Mouse (Mus musculus): ENCODE results near the gene Gal3st2c. TPM values are rescaled to one million over a fixed set of nuclear protein-coding genes. Genes with fewer than 3 reads are reported as not detected.
"Not testable (repeated sequence)": the region's sequence is repeated elsewhere in the genome, so short reads cannot be mapped to it uniquely, and the experiment has no call there.

Gal3st2c gene
- polyA plus RNA-seq, 1 experiment from 2014 or later: not detected

- Histone ChIP-seq H3K4me1 (replicated peaks; ENCODE audit: control insufficient read depth, insufficient read depth, low read length) (no peaks in the 10 kb centered on the region), H3K4me2 (ENCODE audit: low read depth, low read length, severe bottlenecking) (no peak overlapping the region), H3K27me3 (ENCODE audit: control insufficient read depth, insufficient read depth, low read length) (no peaks in the 10 kb centered on the region), H3K27ac (ENCODE audit: low read depth, low read length) (no peak overlapping the region), H3K36me3 (ENCODE audit: control insufficient read depth, insufficient read depth, low read length) (no peaks in the 10 kb centered on the region), H3K4me3 (ENCODE audit: low read depth, low read length) (no peak overlapping the region), H3K9ac (ENCODE audit: low read length) (no peak overlapping the region), H3K9me3 (ENCODE audit: control insufficient read depth, low read length) (no peaks in the 10 kb centered on the region)
- no peak for ATAC-seq (replicated peaks; ENCODE audit: low FRiP score)
- DNase-seq (ENCODE audit: low spot score): no peak
- WGBS: 81% methylated on average over 3 of the region's 3 CpGs
These were observed 1.5 kb upstream of the Gal3st2c start for GRCm38 (mm10) chr1:93988786-93989185.

GRCm38 (mm10) chr1:93991068-93991467 lies 759 bp downstream of the Gal3st2c start:
- H3K27me3 ChIP-seq (ENCODE audit: control insufficient read depth, insufficient read depth, low read length); H3K4me2 ChIP-seq (ENCODE audit: low read depth, low read length, severe bottlenecking); H3K9ac ChIP-seq (ENCODE audit: low read length); H3K4me1 ChIP-seq (replicated peaks; ENCODE audit: control insufficient read depth, insufficient read depth, low read length); H3K9me3 ChIP-seq (ENCODE audit: control insufficient read depth, low read length); DNase-seq (ENCODE audit: low spot score); H3K36me3 ChIP-seq (ENCODE audit: control insufficient read depth, insufficient read depth, low read length); H3K4me3 ChIP-seq (ENCODE audit: low read depth, low read length); ATAC-seq (replicated peaks; ENCODE audit: low FRiP score); H3K27ac ChIP-seq (ENCODE audit: low read depth, low read length): not testable (repeated sequence)
- WGBS: 78% methylated on average over 2 of the region's 2 CpGs

- not testable (repeated sequence) for H3K9me3 ChIP-seq (ENCODE audit: control insufficient read depth, low read length); H3K36me3 ChIP-seq (ENCODE audit: control insufficient read depth, insufficient read depth, low read length); H3K27ac ChIP-seq (ENCODE audit: low read depth, low read length); H3K4me1 ChIP-seq (replicated peaks; ENCODE audit: control insufficient read depth, insufficient read depth, low read length); ATAC-seq (replicated peaks; ENCODE audit: low FRiP score); DNase-seq (ENCODE audit: low spot score); H3K4me2 ChIP-seq (ENCODE audit: low read depth, low read length, severe bottlenecking); H3K9ac ChIP-seq (ENCODE audit: low read length); H3K4me3 ChIP-seq (ENCODE audit: low read depth, low read length); H3K27me3 ChIP-seq (ENCODE audit: control insufficient read depth, insufficient read depth, low read length)
- 92% methylated on average over 3 of the region's 3 CpGs for WGBS
These were observed 1.2 kb downstream of the Gal3st2c start for GRCm38 (mm10) chr1:93991491-93991890.

GRCm38 (mm10) chr1:94001023-94001422 lies 10.7 kb downstream of the Gal3st2c start:
- no peaks in the 10 kb centered on the region for H3K9me3 ChIP-seq (ENCODE audit: control insufficient read depth, low read length)
- WGBS: 84% methylated on average over 2 of the region's 2 CpGs
- H3K36me3 ChIP-seq (ENCODE audit: control insufficient read depth, insufficient read depth, low read length): no peaks in the 10 kb centered on the region
- H3K27ac ChIP-seq (ENCODE audit: low read depth, low read length): no peak overlapping the region
- H3K4me3 ChIP-seq (ENCODE audit: low read depth, low read length): no peak overlapping the region
- H3K9ac ChIP-seq (ENCODE audit: low read length): no peak overlapping the region
- ATAC-seq (replicated peaks; ENCODE audit: low FRiP score) (no peak), DNase-seq (ENCODE audit: low spot score) (no peak)
- no peaks in the 10 kb centered on the region for H3K27me3 ChIP-seq (ENCODE audit: control insufficient read depth, insufficient read depth, low read length)
- no peak overlapping the region for H3K4me2 ChIP-seq (ENCODE audit: low read depth, low read length, severe bottlenecking)
- H3K4me1 ChIP-seq (replicated peaks; ENCODE audit: control insufficient read depth, insufficient read depth, low read length): no peaks in the 10 kb centered on the region

DNA sequence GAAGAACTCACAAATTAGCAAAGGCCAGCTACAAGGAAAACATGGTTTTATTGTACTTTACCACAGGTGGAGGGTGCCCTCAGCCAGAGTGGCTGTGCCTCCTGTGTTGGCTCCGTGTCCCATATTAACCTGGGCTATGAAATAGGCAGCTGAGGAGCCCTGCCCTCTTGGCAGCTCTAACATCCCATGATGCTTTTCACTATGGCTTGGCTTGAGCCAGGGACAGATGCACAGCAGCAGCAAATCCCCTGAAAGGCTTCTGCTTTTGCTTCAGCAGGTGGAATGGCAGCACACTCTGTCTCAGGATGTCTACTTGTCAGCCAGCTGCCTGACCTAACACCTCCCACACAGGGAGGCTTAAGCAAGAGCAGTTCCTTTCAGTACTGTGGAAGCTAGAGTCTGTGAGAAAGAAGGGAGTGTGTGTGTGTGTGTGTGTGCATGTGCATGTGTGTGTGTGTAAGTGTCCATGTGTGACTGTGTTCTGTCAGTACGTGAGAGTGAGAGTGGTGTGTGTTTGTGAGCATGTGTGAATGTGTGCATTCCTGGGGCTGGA lies 15.7 kb downstream of the Gal3st2c start:
- H3K27me3 ChIP-seq (ENCODE audit: control insufficient read depth, insufficient read depth, low read length); ATAC-seq (replicated peaks; ENCODE audit: low FRiP score); H3K4me3 ChIP-seq (ENCODE audit: low read depth, low read length); H3K9ac ChIP-seq (ENCODE audit: low read length); H3K27ac ChIP-seq (ENCODE audit: low read depth, low read length); H3K4me2 ChIP-seq (ENCODE audit: low read depth, low read length, severe bottlenecking); H3K9me3 ChIP-seq (ENCODE audit: control insufficient read depth, low read length); H3K4me1 ChIP-seq (replicated peaks; ENCODE audit: control insufficient read depth, insufficient read depth, low read length); H3K36me3 ChIP-seq (ENCODE audit: control insufficient read depth, insufficient read depth, low read length); DNase-seq (ENCODE audit: low spot score): not testable (repeated sequence)
- WGBS: 92% methylated on average over 2 of the region's 2 CpGs

GRCm38 (mm10) chr1:94008826-94009225 lies 18.5 kb downstream of the Gal3st2c start:
- not testable (repeated sequence) for H3K4me2 ChIP-seq (ENCODE audit: low read depth, low read length, severe bottlenecking); H3K4me1 ChIP-seq (replicated peaks; ENCODE audit: control insufficient read depth, insufficient read depth, low read length); DNase-seq (ENCODE audit: low spot score); H3K4me3 ChIP-seq (ENCODE audit: low read depth, low read length); H3K9me3 ChIP-seq (ENCODE audit: control insufficient read depth, low read length); H3K27ac ChIP-seq (ENCODE audit: low read depth, low read length); ATAC-seq (replicated peaks; ENCODE audit: low FRiP score); H3K36me3 ChIP-seq (ENCODE audit: control insufficient read depth, insufficient read depth, low read length); H3K27me3 ChIP-seq (ENCODE audit: control insufficient read depth, insufficient read depth, low read length); H3K9ac ChIP-seq (ENCODE audit: low read length)
- 97% methylated on average over 15 of the region's 19 CpGs for WGBS

- Histone ChIP-seq H3K4me3 (ENCODE audit: low read depth, low read length) (no peak overlapping the region), H3K27ac (ENCODE audit: low read depth, low read length) (no peak overlapping the region), H3K4me2 (ENCODE audit: low read depth, low read length, severe bottlenecking) (no peak overlapping the region), H3K9ac (ENCODE audit: low read length) (no peak overlapping the region), H3K4me1 (replicated peaks; ENCODE audit: control insufficient read depth, insufficient read depth, low read length) (no peaks in the 10 kb centered on the region), H3K9me3 (ENCODE audit: control insufficient read depth, low read length) (no peaks in the 10 kb centered on the region), H3K27me3 (ENCODE audit: control insufficient read depth, insufficient read depth, low read length) (no peaks in the 10 kb centered on the region), H3K36me3 (ENCODE audit: control insufficient read depth, insufficient read depth, low read length) (no peaks in the 10 kb centered on the region)
- ATAC-seq (replicated peaks; ENCODE audit: low FRiP score) (no peak), DNase-seq (ENCODE audit: low spot score) (no peak)
- 72% methylated on average over 3 of the region's 3 CpGs for WGBS
These were observed 21.3 kb downstream of the Gal3st2c start for GRCm38 (mm10) chr1:94011643-94012042.

GRCm38 (mm10) chr1:94020151-94020550 lies 29.8 kb downstream of the Gal3st2c start, which contains the start of gene Neu4:
Gene Neu4 (plus strand): TSS chr1:94020451.
- ATAC-seq (replicated peaks; ENCODE audit: low FRiP score): no peak
- Histone ChIP-seq H3K36me3 (ENCODE audit: control insufficient read depth, insufficient read depth, low read length) (no peaks in the 10 kb centered on the region), H3K9ac (ENCODE audit: low read length) (no peak within 1 kb of the TSS), H3K4me3 (ENCODE audit: low read depth, low read length) (no peak within 1 kb of the TSS), H3K4me1 (replicated peaks; ENCODE audit: control insufficient read depth, insufficient read depth, low read length) (no peaks in the 10 kb centered on the region), H3K9me3 (ENCODE audit: control insufficient read depth, low read length) (no peaks in the 10 kb centered on the region), H3K27me3 (ENCODE audit: control insufficient read depth, insufficient read depth, low read length) (no peaks in the 10 kb centered on the region), H3K4me2 (ENCODE audit: low read depth, low read length, severe bottlenecking) (no peak within 1 kb of the TSS), H3K27ac (ENCODE audit: low read depth, low read length) (no peak within 1 kb of the TSS)
- 86% methylated on average over 6 of the region's 6 CpGs for WGBS
- DNase-seq (ENCODE audit: low spot score): no peak

GRCm38 (mm10) chr1:94027506-94028108 lies 37.3 kb downstream of the Gal3st2c start:
- no peaks in the 10 kb centered on the region for H3K27me3 ChIP-seq (ENCODE audit: control insufficient read depth, insufficient read depth, low read length)
- 89% methylated on average over 12 of the region's 12 CpGs for WGBS

More at GRCm38 (mm10) chr1:94027506-94028108, 37.3 kb downstream of the Gal3st2c start:
- no peak overlapping the region for H3K4me2 ChIP-seq (ENCODE audit: low read depth, low read length, severe bottlenecking)
- no peak overlapping the region for H3K9ac ChIP-seq (ENCODE audit: low read length)
- no peak for ATAC-seq (replicated peaks; ENCODE audit: low FRiP score)
- H3K4me1 ChIP-seq (replicated peaks; ENCODE audit: control insufficient read depth, insufficient read depth, low read length): no peaks in the 10 kb centered on the region
- no peaks in the 10 kb centered on the region for H3K36me3 ChIP-seq (ENCODE audit: control insufficient read depth, insufficient read depth, low read length)
- no peak for DNase-seq (ENCODE audit: low spot score)
- no peaks in the 10 kb centered on the region for H3K9me3 ChIP-seq (ENCODE audit: control insufficient read depth, low read length)
- no peak overlapping the region for H3K27ac ChIP-seq (ENCODE audit: low read depth, low read length)
- no peak overlapping the region for H3K4me3 ChIP-seq (ENCODE audit: low read depth, low read length)
